Mouse (Mus musculus) kidney, adult 2 months (tissue): ENCODE measurements around the gene BC024063.

Experiments
- CTCF ChIP-seq: fragments of 200-500 bp; conservative IDR thresholded peaks from 2 replicates; pipeline ENCODE4 v1.5.1; 2011; ENCODE audit warnings: low read depth, mild to moderate bottlenecking, control low read depth, low read length, moderate library complexity, mixed read lengths; ENCODE audit not compliant: insufficient read depth, insufficient read length
- POLR2A ChIP-seq: fragments of 200-500 bp; IDR thresholded peaks from one replicate; pipeline ENCODE4 v1.6.1; 2011; ENCODE audit warnings: low read depth, low read length, control low read depth

DNA sequence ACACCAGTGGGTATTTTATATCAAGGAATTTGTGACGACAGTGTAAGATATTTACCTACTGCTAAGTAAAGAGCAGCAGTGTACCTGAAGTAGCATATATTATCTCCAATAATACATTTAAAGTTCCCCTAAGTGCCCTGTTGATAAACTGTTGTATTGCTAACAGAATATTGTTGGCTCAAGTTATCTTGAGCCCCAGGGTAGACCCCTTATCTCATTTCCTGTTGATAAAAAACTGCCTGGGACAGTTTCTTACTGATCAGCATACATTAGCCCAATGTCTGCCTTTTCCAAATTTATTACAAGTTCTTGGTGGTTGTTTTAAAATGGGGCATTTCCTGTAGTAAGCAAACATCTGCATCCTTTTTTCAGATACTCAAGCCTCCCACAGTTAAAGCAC lies 62.1 kb downstream of the BC024063 start:
- TF ChIP-seq CTCF = no peak
- no peak for TF ChIP-seq POLR2A
